Mouse (Mus musculus) adrenal gland, postnatal 14 days (tissue): ENCODE results near the gene Tmc7. TPM values are rescaled to one million over a fixed set of nuclear protein-coding genes. Genes with fewer than 3 reads are reported as not detected.

Source experiments
- DNase-seq: peaks from one replicate; pipeline ENCODE4 v3.0.0; 2021; ENCODE audit warnings: mixed read lengths
- long read RNA-seq, 2 experiments: library from polyadenylated mRNA; stranded (forward); transcript quantifications; one replicate each; pipeline ENCODE4 v2.0.0; 2021
- total RNA-seq: library from RNA; stranded (reverse); gene quantifications from 2 replicates; pipeline ENCODE4 v1.2.3, GENCODE M21; 2021

Gene Tmc7
- total RNA-seq: 1.3 and 1.5 TPM in 2 replicates
- long read RNA-seq, experiment 1, partial matches to known transcripts: 1 of 1 reads
- long read RNA-seq, experiment 1, other reads (novel, unspliced or antisense): 0 of 1 reads
- long read RNA-seq, experiment 2, full-length matches to known transcripts: 1 of 1 reads
- long read RNA-seq, experiment 2, partial matches to known transcripts: 0 of 1 reads
- long read RNA-seq, experiment 2, other reads (novel, unspliced or antisense): 0 of 1 reads

DNA sequence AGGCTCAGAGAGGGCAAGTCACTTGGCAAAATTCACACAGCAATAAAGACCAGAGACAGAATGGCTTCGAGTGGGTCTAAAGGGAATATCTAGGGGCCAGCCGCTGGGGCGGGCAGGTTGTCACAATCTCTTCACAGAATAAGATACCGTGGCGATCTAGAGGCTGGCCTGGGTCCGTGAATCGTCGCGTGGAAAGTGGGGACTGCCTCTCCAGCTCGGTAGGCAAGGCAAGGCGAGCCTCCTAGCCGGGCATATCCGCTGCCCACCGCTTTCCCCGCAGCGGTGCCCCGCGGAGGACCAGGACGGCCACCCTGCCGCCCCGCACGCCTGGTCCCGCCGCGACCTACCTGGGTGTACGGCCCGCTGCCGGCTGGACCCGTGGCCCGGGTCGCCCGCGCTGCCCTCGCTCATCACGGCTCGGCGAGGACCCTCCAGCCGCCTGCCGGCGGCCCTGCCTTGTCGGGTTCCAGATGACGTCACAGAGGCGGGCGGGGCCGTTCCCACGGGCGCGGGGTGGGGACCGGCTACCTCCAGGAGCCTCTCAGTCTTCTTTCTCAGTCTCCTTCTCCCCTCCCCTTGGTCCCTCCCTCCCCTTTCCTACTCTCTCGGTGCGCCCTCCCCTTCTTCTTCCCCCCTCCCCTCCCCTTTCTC, at the start of gene Tmc7:
Tmc7 (minus strand) TSS at position 480 of the 651 bp plus-strand sequence.
- DNase-seq: peak; percentile 66

DNA sequence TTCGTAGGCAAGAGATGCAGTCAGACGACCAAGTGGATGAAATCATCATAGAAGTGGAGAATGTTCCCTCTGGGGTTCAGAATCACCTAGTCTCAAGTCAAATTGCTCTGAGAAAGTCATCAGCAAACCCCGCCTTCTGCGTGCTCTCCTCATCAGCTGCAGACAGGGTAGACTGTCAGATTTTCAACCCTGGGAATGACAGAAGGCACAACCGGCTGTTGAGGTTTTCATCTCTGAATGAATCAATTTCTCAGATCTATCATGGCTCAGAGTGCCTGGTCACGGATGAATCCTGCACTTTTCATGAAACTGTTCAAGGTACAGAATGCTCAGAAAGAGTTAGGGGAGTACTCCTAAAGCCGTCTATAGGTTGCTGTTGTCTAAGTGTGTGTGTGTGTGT, 49.4 kb upstream of the Tmc7 start:
- DNase-seq: no peak

DNA sequence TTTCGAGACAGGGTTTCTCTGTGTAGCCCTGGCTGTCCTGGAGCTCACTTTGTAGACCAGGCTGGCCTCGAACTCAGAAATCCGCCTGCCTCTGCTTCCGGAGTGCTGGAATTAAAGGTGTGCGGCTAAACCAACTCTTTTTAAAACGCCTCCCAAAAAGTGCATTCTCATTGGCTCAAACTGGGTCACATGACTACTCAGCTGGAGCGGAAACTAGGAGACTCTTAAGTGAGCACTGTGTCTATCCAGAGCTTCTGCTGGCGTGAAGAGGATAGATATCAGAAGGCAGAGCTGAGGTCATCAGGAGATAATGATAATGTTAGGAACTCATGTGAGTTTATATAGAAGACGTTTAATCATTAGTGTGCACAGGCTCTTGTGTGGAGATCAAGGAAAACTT, 48.6 kb upstream of the Tmc7 start:
- DNase-seq: no peak

DNA sequence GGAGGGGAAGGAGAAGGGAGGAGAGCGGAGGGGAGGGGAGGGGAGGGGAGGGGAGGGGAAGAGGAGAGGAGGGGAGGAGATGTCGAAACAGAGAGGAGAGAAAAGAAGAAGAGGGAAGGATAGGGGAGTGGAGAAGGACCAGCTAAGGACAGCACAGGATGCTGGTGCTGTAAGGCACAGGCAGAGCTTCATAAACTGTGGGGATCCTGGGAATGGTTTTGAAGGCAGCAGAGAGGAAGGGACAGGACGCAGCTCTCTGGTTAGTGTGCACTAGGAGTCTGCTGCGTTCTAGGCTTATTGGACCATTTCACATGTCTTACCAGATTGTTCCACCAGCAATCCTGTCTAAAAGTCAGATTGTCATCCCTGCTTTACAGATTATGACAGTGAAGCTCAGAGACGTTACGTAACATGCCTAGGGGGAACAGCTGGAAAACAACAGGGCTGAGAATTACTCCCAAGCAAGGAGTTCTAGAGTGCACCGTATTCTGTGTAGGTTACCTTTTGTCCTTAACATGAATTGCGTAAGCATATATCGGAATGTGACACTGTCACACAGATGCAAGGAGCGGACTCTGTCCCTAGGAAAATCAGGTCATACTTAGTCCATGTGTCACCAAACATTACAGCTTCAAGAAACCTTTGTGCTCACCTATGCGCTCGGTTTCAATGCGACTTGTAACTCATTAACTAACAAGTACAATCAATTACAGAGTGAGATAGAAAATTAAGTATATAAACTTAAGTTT, 43.2 kb upstream of the Tmc7 start:
- no peak for DNase-seq

DNA sequence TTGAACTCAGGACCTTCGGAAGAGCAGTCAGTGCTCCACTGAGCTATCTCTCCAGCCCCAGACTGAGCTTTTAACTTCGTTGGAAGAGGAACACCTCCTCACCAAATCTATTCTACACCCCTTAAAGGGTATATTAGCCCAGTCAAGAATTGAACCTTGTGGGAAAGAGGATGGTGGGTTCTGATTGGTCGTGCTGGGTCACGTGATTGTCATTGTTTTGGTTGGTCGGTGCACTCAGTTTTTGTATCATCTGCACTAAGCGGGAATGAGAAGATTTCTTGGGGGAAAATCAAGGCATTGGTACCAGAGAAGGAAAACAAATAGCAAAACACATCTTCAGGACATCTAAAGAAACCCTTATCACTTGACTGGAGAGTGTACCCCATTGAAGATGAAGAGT, 36.6 kb upstream of the Tmc7 start:
- no peak for DNase-seq

DNA sequence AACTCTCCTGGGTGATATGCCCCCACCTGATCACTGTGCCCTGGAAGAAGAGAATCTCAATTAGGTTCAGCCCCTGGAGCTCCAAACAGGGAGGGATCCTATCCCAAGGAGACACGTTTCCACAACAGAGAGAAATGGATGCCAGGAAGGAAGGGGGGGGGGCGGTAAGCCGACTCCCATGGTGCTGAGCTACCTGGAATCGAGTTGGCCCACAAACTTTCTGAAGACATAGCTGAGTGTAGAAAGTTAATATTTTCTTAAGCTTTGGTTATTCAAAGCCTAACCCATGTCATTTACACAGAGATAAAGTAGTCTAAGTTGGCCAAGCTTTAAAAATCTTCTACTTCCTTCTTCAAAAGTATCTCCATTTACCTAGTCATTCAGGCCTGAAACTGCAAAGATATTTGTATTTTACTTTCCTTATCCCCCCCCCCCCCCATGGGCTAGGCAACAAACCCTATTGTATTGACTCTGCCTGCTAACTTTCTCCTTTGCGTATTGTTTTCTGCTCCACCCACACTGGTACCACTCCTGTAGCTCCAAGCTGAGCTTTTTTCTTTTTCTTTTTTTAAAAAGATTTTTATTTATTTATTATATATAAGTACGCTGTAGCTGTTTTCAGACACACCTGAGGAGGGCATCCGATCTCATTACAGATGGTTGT, 35.8 kb upstream of the Tmc7 start:
- no peak for DNase-seq

DNA sequence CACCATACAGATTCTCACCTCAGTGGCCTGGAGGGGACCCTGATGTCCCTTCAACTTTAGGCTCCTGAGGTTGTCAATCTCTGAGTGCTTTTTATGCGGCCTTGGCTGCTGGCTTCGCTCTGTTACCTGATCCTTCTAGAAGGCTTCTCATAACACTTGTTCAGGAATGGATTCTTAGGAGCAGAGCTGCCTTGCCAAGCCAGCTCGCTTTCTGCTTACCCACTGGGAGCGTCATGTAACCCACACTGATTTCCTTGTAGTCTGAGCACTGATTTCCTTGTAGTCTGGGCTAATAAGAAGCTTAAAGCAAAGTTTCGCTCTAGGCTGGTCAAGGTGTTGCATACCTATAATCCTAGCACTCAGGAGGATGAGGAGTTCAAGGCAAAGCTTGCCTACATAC, 33.6 kb upstream of the Tmc7 start:
- DNase-seq: no peak

DNA sequence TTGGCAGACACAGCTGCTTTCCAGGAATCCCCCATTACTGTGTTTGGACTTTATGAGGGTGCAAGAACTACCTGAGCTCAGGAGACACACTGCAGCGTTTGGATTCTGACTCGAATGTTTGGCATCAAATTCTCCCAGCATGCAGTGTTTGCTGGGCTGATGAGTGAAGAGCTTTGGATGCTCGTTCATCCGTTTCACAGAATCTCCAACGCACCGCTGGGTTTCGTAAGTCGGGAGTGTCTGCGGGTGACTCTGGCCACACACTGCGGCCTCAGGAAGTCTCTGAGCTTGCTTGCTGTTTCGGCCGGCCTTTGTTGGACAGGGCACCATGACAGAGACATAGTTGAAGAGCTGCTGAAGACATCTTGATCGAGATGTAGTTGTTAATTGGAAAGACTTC, 29.5 kb upstream of the Tmc7 start:
- DNase-seq: no peak

DNA sequence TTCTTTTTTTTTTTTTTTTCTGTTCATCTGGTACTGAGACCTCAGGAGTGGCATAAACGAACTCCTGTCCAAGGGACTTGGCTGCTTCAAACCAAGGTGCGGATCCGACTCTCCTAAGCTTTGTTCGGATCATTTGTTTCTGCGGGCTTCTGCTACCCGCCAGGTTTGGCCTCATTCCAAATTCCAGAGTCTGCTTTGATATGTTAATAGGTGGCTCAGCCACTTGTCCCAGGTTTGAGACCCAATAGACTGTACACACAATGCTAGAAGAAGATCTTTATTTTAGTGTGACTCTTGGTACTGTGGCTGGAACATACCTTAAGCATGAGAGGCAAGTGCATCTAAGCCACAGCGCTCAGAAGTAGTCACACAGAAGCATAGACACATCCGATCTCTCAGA, 27.4 kb upstream of the Tmc7 start:
- DNase-seq: no peak

DNA sequence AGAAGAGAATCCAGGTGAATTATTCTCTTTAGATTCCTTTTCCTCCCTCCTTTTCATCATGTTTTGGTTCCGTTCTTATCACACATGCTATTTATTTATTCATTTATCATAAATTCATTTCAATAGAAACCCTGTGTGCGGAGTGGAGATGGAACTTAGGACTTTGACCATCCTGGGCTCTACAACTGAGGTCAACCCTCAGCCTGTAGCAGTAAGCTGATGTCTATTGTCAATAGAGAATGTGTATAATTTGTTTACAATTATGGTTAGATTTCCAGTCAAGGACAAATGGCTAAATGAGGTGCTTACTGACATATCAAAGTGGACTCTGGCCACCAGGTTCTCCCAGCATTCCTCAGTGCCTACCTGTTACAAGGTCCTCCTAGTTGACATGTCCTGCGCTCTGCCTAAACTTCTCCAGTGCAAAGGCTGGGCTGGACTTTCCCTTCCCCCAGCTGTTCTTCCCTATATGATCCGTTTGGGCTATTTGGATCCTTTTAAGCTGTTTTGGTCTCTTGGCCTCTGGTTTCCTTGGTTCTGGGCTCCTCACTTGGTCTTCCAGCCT, 26.7 kb upstream of the Tmc7 start:
- DNase-seq: no peak

DNA sequence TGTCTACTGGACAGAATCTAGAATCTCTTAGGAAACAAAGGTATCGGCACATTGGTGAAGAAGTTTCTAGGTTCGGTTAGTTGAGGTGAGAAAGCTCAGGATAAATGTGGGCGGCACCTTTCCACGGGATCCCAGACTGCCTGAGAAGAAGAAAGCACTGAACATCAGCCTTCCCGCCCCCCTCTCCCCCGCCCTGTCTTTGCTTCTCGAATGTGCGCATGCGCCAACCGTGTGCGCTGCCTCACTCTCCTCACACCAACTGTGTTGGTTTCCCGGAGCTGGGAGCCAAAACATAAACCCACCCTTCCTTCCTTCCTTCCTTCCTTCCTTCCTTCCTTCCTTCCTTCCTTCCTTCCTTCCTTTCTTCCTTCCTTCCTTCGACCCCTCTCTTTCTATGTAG, 26.2 kb upstream of the Tmc7 start:
- no peak for DNase-seq

DNA sequence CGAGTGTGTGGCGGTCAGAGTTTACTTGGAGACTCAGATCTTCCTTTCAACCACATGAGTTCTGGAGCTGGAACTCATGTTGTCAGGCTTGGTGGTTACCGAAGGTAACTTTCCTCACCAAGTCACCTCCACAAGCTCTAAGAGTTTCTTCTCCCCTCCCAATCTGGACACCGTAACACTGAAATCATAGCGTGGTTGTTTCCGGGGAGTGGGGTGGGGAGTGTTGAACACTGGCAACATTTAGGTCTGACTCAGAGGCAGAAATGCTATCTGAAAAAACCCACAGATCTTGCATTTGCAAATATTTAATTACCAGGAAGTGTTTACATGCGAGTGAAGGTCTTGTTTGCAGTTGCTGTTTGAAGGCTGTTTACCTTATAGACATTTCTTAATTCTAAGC, 25.3 kb upstream of the Tmc7 start:
- no peak for DNase-seq

DNA sequence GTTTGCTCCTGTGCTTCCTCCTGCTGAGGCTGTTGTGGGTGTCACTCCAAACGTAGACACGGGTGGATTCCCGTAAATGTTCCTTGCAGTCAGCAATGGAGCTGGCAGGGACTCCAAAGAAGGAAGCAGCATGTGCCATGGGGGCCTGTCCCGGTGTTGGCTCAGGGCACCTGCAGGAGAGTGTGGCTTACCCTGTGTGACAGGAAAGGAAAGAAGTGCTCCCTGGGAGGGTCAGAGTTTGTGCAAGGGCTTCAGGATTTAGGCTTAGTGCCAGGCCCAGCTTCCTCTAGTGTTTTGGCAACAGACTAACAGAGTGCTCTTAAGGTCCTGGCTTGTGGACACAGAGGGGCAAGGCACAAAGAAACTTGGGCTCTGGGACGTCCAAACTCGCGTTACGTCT, 20.3 kb upstream of the Tmc7 start:
- DNase-seq: no peak

DNA sequence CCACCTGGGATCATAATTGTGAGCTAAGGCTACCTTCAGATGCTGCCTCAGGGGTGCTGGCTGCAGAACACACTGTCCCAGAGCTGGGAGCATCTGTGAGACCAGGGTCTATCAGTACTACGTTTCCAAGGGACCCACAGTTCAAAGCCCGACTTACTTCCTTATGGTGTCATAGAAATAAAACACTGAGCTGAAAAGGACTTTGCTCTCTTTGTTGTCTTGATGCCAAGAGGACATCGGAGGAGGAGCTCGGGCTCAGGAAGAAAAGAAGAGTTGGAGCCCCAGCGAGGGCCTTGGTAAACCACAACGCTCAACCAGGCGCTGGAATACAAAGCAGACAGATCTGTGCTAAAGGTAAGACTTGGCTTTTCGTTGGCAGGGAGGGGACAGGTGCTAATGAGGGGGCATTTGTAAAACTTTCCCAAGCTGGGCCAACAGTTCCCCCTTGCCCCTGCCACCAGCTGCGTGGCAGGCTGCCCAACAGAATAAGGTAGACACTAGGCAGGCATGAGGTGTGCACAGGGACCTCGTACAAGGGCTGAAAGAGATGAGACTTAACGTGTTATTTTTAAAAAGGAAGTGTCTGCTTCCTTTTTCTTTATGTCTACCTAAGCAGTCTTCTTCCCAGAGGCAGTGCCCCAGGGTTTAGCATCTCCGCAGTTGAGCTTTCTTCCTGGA, 15.6 kb upstream of the Tmc7 start:
- no peak for DNase-seq

DNA sequence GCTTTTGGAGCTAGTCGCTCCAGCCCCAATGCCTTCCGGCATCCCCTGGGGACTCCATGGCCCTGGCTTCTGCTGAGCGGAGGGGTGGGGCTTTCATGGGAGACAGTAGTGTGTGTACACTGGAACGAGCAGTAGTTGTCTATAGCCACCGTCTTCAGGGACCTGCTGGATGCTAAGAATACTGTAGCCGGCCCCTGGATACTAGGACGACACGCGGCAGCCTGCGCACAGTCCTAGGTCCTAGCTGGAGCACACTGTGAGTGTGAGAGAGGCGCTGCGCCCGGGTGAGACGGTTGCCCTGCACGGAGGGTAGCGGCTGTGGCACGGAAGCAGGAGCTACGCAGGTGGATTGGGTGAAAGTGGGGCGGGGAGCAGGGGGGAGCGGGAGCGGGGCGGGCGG, 12.7 kb upstream of the Tmc7 start, which contains the start of gene Tmc5:
Tmc5 (plus strand) TSS at position 97 of the 400 bp plus-strand sequence.
- peak; percentile 30 for DNase-seq

DNA sequence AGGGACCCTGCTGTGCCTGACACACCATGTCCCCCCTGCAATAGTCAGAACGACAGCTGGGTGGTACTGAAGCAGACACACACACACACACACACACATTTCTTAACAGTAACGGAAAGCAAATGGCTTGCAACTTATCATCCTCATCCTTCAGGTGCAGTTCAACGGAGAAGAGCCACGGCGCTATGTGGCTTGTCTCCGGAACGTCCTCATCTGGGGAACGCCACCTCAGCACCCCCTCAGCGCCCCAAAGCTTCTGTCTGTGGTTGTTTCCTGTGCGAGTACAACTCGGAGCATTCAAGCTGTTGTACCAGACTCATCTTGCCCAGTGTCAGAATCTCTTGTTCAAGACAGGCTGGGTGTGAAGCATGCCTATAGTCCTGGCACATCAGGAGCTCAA, 11.7 kb upstream of the Tmc7 start:
- no peak for DNase-seq

DNA sequence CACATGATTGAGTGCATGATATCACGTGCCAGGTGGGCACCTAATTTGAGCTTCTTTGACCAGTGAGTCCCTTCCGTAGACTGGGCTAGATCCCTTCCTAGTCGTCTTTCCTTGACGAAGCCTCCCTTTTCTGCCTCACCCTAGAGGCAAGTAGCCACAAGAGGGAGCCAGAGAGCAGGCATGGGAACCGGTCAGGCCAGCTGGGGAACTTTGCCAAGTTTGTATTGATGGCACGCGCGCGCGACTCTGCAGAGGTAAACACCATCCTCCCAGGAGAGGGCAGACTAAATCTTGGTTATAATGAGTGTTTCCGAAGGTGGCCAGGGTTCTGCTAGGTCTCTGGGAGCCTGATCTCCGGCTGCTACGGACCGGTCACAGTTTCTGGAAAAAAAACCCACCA, 10.7 kb upstream of the Tmc7 start:
- peak; percentile 96 for DNase-seq

DNA sequence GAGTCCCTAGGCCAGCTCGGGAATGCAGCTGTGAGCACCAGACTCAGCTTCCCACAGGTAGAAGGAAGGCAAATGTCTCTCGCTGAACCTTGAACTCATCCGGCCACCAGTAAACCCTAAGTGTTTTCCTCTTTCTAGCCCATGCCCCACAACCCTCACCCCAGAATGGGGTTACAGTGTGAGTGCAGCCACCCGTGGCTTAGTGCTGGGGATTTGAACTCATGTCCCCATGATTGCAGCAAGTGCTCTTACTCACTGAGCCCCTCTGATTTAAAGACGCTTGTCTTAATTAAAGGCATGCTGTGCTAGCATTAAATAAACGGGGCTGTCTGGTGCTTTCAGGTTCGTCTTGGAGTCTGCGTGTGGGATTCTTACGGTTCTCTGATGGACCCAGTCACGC, 10.1 kb upstream of the Tmc7 start:
- no peak for DNase-seq

DNA sequence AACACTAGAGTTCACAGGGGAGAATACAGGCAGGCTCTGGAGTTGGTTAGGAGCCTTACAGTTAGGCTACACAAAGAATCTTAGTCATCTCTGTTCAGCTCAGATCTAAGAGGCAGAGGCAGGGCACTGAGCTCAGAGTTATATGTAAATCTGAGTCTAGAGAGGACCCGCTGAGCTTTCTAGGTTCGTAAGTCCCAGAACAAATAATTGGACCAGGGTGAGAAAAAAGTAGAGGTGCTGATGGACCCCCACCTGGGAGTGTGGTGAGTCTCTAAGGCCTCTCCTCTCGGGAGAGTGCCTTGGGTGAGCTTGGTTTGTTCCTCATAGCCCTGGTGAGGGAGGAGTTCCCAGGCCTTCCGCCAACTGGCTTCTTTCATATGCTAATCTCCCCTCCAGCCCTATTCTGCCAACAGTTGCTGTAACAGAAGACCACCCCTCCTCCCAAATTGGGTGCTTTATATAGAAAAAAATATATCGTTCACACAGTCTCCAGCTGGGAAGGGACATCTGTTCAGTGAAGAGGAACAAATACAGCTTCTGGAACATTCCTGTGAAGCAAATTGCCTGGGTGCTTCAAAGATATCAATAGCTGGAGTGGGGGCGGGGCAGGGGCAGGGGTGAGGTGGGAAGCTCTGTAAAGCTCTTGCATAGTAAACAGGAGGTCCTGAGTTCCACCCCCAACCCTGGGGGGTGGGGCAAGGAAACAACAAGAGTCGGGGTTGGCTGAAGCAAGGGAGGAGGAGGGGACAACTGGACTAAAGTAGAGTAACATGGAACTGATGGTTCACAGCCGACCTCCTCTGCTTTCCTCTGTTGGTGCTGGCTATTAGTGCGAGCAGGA, 9.3 kb upstream of the Tmc7 start:
- DNase-seq: no peak

DNA sequence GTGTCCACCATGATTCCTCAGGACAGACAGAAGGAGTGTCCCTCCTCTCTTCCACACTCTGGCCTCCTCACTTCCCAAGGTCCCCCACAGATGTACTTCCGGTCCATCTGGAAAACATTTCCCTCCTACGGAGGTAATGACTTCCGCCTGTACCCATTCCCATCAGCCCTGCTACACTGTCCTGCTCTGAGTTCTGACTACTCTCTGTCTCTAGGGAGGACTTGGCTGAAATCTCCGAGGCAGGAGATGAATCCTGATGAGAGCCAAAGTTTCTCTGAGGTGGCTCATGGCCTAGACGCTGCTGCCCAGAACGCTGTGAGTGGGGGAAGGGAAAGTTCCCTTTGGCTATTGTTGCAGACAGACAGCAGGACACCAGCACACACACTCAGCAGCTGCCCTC, 7.6 kb upstream of the Tmc7 start:
- no peak for DNase-seq

DNA sequence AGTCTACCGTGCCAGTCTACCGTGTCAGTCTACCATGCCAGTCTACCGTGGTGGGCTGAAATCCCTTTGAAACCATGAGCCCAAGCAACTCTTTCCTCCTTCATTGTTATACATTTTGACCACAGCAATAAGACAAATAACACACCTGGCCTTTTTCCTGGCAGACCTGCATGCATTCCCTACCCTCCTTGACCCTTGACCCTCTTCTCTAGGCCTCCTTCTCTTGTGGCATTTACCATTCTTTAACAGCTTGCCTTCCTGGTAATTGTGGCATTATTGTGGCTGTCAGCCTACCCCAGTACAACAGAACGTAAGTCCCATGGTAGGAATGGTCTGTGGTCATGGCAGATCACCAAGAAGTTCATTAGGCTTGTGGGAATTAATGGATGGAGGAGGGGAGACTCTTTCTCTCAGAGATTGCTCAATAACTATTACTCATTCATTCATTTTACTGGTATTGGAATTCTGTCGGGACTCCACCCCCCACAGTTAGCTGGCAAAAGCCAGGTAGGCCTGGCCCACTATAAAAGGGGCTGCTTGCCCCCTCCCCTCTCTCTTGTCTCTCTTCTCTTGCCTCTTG, 6.3 kb upstream of the Tmc7 start:
- DNase-seq: no peak
